Mouse (Mus musculus): ENCODE results near the gene Desi2.
"Not testable (repeated sequence)": the region's sequence is repeated elsewhere in the genome, so short reads cannot be mapped to it uniquely, and the experiment has no call there.

DNA sequence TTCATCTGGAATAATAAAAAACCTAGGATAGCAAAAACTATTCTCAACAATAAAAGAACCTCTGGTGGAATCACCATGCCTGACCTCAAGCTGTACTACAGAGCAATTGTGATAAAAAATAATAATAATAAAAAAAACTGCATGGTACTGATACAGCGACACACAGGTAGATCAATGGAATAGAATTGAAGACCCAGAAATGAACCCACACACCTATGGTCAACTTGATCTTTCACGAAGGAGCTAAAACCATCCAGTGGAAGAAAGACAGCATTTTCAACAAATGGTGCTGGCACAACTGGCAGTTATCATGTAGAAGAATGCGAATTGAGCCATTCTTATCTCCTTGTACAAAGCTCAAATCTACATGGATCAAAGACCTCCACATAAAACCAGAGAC lies 78.2 kb downstream of the Desi2 start:
- not testable (repeated sequence) for TF ChIP-seq POLR2A (IDR thresholded peaks at IDR 0.05; ENCODE audit: borderline replicate concordance, control insufficient read depth, low read depth, low read length); CTCF (IDR thresholded peaks at IDR 0.05; ENCODE audit: control insufficient read depth, insufficient read depth, low read length)

Data from bone marrow, adult 2 months (tissue).